Mouse (Mus musculus) limb, embryonic 10.5 days (tissue): ENCODE results near the gene Myt1l. TPM values are rescaled to one million over a fixed set of nuclear protein-coding genes. Genes with fewer than 3 reads are reported as not detected.

Source experiments
- DNase-seq: peaks from one replicate; pipeline ENCODE4 v3.0.0-alpha.2; 2017; ENCODE audit warnings: low spot score
- H3K27ac ChIP-seq: fragments of 300-500 bp; sonication (generic); 2 replicates; pipeline ENCODE4 v1.5.1; 2016; ENCODE audit warnings: mild to moderate bottlenecking
- H3K27me3 ChIP-seq: fragments of 300-500 bp; sonication (generic); 2 replicates; pipeline ENCODE4 v1.6.1; 2016; ENCODE audit warnings: low read depth, mild to moderate bottlenecking; ENCODE audit not compliant: poor library complexity, severe bottlenecking
- H3K36me3 ChIP-seq: fragments of 300-500 bp; sonication (generic); 2 replicates; pipeline ENCODE4 v1.6.1; 2016; ENCODE audit warnings: mild to moderate bottlenecking, moderate library complexity
- H3K4me1 ChIP-seq: fragments of 300-500 bp; sonication (generic); 2 replicates; pipeline ENCODE4 v1.6.1; 2016
- H3K4me3 ChIP-seq: fragments of 300-500 bp; sonication (generic); 2 replicates; pipeline ENCODE4 v1.5.1; 2016; ENCODE audit warnings: mild to moderate bottlenecking, moderate library complexity
- H3K9me3 ChIP-seq: fragments of 300-500 bp; sonication (generic); replicated peaks from 2 replicates; pipeline ENCODE4 v1.6.1; 2016; ENCODE audit warnings: mild to moderate bottlenecking
- WGBS: fragments of 180-500 bp; shearing (Covaris S2); methylation state at CpG from one replicate; pipeline ENCODE4 v1.1.7; 2016; 5-methylcytosine and 5-hydroxymethylcytosine counted together
- polyA plus RNA-seq: library from polyadenylated mRNA; unstranded; fragments of >200 nt; fragmentation: Nextera tagmentation; extraction: Ambion mirVana; gene quantifications from 2 replicates; pipeline ENCODE4 v1.2.1, GENCODE M21; 2016

Gene Myt1l
- polyA plus RNA-seq, 1 experiment from 2014 or later, result not detected

DNA sequence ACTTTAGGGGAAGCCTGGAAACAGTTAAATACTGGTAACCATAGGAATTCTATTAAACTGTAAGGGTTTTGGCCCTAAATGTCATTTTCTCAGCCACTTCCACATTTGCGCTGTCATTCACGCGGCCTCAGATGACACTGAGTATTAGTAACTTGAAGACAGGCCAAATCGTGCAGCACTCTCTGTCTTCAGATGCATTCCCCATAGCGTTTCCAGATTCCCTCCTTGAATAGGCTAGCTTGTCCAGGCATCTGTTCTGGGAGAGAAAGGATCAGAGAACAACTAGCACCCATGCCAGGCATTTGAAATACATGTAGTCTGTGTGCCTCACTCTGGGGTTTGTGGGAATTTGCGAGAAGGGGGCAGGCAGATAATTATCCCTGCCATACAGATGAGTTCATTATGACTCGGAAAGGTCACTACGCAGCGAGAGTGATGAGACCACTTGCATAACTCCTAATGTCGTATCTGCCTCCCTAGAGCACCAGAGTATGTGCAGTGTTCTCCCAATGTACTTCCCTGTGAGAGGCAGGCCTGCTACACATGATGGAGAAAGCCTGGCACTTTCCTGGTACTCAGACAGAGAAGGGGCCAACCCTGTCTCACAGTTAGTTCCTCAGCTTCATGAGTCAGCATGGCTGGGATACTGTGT lies 295.7 kb downstream of the Myt1l start:
- no peaks in the 10 kb centered on the region for H3K36me3 ChIP-seq
- no peak for DNase-seq
- no peak overlapping the region for H3K27ac ChIP-seq
- 0 out of 2 replicates have a peak, but pooled peaks cover 3% of the 10 kb centered on the region for H3K4me1 ChIP-seq
- H3K27me3 ChIP-seq, result no peaks in the 10 kb centered on the region
- WGBS, result 88% methylated on average over 10 of the region's 10 CpGs
- H3K4me3 ChIP-seq, result no peak overlapping the region
- no peaks in the 10 kb centered on the region for H3K9me3 ChIP-seq

DNA sequence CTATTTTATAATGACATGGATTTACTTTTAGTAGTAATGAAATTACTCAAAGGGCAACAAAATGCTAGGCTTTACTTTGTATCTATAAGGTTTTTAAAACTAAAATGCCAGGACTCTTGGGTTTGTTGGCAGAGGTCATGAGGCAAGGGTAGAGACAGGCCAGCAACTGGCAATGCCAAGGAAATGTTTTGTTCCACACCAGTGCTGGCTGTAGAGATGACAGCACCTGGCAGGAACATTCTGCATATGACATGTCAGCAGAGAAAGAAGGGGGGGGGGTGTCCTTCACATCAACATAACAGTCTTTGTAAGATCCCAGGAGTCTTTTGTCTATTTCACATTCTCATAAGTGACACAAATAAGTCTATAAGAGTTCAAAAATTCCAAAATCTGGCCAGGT lies 302.4 kb downstream of the Myt1l start:
- DNase-seq, result no peak
- Histone ChIP-seq H3K4me3 (no peak overlapping the region), H3K27me3 (no peaks in the 10 kb centered on the region), H3K4me1 (no peaks in the 10 kb centered on the region), H3K27ac (no peak overlapping the region), H3K9me3 (no peaks in the 10 kb centered on the region), H3K36me3 (no peaks in the 10 kb centered on the region)

DNA sequence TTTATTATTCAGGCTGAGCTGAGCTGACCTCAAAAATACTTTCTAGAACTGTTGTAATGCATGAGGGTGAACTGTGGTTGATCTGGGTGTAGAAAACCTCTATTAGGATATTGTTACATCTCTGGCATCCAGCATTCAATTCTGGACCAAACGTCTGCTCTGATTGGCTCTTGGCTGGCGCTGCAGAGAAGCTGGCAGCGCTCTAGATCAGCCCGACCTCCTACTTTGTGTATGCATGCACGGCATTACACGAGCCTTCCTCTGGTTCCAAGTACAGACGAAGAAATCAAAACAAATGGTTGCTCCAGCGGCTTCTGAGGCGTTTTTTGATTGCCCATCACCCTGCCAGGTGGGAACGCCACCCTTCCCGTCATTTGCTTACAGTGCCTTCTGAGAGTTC lies 303.2 kb downstream of the Myt1l start:
- 86% methylated on average over 11 of the region's 11 CpGs for WGBS
- peaks cover 3% of the 10 kb centered on the region for H3K4me1 ChIP-seq
- H3K9me3 ChIP-seq, result no peaks in the 10 kb centered on the region
- H3K36me3 ChIP-seq, result no peaks in the 10 kb centered on the region
- no peak for DNase-seq
- H3K4me3 ChIP-seq, result no peak overlapping the region
- no peak overlapping the region for H3K27ac ChIP-seq
- H3K27me3 ChIP-seq, result no peaks in the 10 kb centered on the region

DNA sequence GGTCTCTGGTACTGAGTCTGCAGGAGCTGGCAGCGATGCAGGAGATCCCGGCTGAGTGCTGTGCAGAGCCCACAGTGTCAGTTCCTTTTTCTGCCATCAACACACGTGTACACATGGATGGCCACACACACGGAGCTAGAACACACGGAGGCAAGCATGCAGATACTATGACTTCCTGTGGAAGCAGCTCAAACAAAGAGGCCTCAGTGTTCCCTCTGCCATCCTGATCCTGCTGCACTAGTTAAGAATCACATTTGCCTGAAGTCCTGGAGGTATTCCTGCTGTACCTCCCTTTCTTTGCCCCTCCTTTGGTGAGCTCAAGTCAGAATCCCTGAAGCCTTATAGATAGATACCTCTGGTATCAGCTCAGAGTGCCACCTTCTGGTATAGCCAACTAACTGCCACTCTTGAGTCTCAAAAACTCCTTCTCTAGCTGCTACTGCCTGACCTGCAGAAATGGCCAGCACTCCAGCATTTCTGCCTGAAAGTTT lies 309.2 kb downstream of the Myt1l start:
- no peak overlapping the region for H3K4me3 ChIP-seq
- WGBS, result 91% methylated on average over 5 of the region's 5 CpGs
- no peaks in the 10 kb centered on the region for H3K9me3 ChIP-seq
- peaks cover 7% of the 10 kb centered on the region for H3K4me1 ChIP-seq
- no peak for DNase-seq
- no peaks in the 10 kb centered on the region for H3K36me3 ChIP-seq
- no peaks in the 10 kb centered on the region for H3K27me3 ChIP-seq
- H3K27ac ChIP-seq, result no peak overlapping the region

DNA sequence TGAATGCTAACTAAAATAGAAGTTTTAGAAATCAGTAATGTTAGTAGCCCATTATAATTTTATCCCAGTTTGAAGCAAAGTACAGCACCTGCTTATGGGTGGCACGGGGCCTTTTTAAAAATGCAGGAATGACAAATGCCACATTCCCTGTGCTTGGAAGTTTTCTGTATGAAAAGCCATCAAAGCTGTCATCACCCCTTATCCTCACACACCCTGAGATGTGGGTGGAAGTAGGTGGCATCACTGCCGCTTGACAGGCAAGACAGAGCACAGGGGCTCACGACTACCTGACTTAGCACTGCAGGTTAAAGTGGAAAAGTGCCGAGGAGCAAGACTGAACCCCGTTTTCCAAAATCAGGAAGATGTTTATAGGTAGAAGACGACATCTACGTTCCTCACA lies 310.2 kb downstream of the Myt1l start:
- no peaks in the 10 kb centered on the region for H3K27me3 ChIP-seq
- DNase-seq, result no peak
- H3K36me3 ChIP-seq, result no peaks in the 10 kb centered on the region
- H3K27ac ChIP-seq, result no peak overlapping the region
- 88% methylated on average over 7 of the region's 7 CpGs for WGBS
- H3K9me3 ChIP-seq, result no peaks in the 10 kb centered on the region
- H3K4me1 ChIP-seq, result peaks cover 7% of the 10 kb centered on the region
- no peak overlapping the region for H3K4me3 ChIP-seq

DNA sequence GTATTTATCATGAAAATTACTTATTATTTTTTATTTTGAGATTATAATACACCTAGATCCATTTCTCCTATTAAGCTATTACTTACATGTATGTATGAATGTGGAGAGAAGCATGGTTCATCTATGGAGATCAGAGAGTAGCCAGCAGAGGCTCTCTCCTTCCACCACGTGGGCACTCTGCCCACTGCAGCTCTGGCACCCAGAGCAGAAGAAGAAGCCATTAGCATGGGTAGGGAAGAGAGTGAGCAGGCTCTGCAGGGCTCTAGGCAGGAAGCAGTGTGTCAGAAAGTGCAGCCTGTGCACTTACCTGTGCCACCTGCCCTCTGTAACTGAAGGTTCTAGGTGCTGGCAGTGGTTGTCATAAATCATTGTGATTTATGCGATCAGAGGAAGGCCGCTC lies 321.8 kb downstream of the Myt1l start:
- no peak overlapping the region for H3K27ac ChIP-seq
- H3K36me3 ChIP-seq, result no peaks in the 10 kb centered on the region
- H3K9me3 ChIP-seq, result no peaks in the 10 kb centered on the region
- no peaks in the 10 kb centered on the region for H3K4me1 ChIP-seq
- H3K27me3 ChIP-seq, result no peaks in the 10 kb centered on the region
- H3K4me3 ChIP-seq, result no peak overlapping the region
- DNase-seq, result no peak
- 84% methylated on average over 3 of the region's 3 CpGs for WGBS

DNA sequence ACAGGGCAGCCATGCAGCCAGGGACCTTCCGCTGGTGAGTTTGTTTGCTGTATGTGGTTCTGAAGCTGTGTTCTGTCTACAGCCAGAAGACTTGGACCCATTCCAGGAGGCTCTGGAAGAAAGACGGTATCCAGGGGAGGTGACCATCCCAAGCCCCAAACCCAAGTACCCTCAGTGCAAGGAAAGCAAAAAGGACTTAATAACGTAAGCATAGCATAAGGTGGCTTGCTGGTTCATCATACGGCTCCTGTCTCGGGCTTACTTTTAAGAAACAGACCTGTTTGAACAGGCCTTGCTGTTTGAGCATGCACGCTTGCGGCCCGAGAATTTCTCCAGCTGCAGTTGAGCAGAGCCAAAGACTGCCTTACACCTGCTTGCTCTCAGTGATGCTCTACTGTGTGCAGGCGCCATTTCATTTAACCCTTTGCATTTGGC lies 326.0 kb downstream of the Myt1l start:
- no peaks in the 10 kb centered on the region for H3K36me3 ChIP-seq
- WGBS, result 89% methylated on average over 9 of the region's 9 CpGs
- DNase-seq, result no peak
- no peaks in the 10 kb centered on the region for H3K27me3 ChIP-seq
- no peak overlapping the region for H3K4me3 ChIP-seq
- H3K4me1 ChIP-seq, result no peaks in the 10 kb centered on the region
- H3K9me3 ChIP-seq, result no peaks in the 10 kb centered on the region
- H3K27ac ChIP-seq, result no peak overlapping the region

DNA sequence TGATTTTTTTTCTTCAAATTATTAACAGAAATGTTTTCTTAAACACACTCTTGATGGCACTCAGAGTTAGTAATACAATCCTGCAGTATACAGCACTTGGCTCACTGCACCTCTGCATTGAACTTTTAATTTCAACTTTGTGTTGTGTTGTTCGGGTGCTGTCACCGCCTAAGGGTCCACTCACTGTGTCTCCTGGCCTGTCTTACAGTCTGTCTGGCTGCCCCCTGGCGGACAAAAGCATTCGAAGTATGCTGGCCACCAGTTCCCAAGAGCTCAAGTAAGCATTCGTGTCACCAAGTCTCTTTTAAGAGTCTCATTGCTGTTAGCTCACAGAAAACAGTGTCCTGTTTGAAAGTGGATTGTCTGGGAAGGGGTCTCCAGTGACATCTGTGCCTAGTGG lies 326.8 kb downstream of the Myt1l start:
- WGBS, result 33% methylated on average over 5 of the region's 5 CpGs
- DNase-seq, result peak; percentile 58
- H3K4me3 ChIP-seq, result no peak overlapping the region

DNA sequence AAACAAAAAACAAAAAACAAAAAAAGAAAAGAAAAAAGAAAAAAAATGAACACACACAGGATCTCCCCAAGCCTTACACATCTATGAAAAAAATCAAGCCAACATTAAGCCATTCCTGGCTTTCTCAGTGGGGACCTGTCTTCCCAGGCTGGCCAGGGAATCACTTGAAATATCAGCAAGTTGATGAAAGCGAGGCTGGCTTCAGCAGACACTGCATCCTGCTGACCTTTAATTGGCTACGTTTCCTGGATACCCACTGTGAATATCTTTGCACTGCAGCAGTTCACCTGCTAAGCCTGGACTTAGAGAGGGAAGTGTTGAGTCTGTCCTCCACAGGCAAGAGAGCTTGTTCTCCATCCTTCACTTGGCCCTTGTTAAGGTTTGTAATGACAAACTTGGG lies 332.8 kb downstream of the Myt1l start:
- H3K4me3 ChIP-seq, result no peak overlapping the region
- no peaks in the 10 kb centered on the region for H3K36me3 ChIP-seq
- no peaks in the 10 kb centered on the region for H3K9me3 ChIP-seq
- H3K27ac ChIP-seq, result no peak overlapping the region
- no peak for DNase-seq
- WGBS, result 46% methylated on average over 2 of the region's 2 CpGs
- H3K4me1 ChIP-seq, result no peaks in the 10 kb centered on the region
- H3K27me3 ChIP-seq, result no peaks in the 10 kb centered on the region

More for the DNA sequence above, 326.8 kb downstream of the Myt1l start:
- H3K9me3 ChIP-seq, result no peaks in the 10 kb centered on the region
- H3K27ac ChIP-seq, result no peak overlapping the region
- H3K36me3 ChIP-seq, result no peaks in the 10 kb centered on the region
- no peaks in the 10 kb centered on the region for H3K27me3 ChIP-seq
- H3K4me1 ChIP-seq, result no peaks in the 10 kb centered on the region

DNA sequence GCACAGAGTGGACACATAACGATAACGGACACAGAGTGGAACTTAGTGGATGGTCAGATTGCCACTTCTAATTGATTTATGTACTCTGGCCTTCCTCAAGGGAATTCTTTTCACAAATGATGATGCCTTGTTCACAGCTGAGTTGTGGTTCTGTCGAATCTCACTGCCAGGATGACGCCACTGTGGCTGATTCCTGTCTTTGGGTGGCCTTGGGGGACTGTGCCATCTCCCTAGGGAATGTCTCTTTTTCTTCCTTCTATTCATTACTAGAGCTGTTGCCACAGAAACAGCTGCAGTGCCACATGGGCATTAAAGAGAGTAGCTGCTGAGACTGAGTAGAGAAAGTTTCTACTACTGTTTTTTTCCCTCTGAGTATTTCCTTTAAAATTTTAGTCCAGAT lies 340.1 kb downstream of the Myt1l start:
- H3K9me3 ChIP-seq, result no peaks in the 10 kb centered on the region
- 87% methylated on average over 4 of the region's 4 CpGs for WGBS
- H3K4me1 ChIP-seq, result peaks cover 11% of the 10 kb centered on the region
- H3K36me3 ChIP-seq, result no peaks in the 10 kb centered on the region
- no peak for DNase-seq
- no peak overlapping the region for H3K27ac ChIP-seq
- H3K27me3 ChIP-seq, result no peaks in the 10 kb centered on the region
- no peak overlapping the region for H3K4me3 ChIP-seq

DNA sequence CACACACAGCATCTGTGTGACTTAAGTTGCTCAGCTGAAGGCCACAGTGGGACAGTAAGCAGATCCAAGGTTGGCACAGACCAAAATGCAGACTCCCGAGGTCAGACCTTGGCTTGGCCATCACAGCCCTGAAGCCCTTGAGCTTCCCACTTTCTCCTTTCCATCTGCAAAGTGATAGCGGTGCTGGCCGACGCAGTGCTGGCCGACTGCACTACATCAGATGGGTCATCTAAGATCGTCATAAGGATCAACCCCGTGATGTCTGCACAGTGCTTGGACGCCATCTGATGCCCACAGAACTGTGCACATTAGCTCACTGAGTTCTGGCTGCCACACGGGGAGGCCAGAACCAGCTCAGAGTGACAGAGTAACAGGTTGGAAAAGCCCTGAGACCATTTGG lies 340.6 kb downstream of the Myt1l start:
- peaks cover 11% of the 10 kb centered on the region for H3K4me1 ChIP-seq
- no peaks in the 10 kb centered on the region for H3K27me3 ChIP-seq
- H3K4me3 ChIP-seq, result no peak overlapping the region
- no peaks in the 10 kb centered on the region for H3K9me3 ChIP-seq
- no peaks in the 10 kb centered on the region for H3K36me3 ChIP-seq
- H3K27ac ChIP-seq, result no peak overlapping the region
- no peak for DNase-seq
- WGBS, result 88% methylated on average over 9 of the region's 9 CpGs

DNA sequence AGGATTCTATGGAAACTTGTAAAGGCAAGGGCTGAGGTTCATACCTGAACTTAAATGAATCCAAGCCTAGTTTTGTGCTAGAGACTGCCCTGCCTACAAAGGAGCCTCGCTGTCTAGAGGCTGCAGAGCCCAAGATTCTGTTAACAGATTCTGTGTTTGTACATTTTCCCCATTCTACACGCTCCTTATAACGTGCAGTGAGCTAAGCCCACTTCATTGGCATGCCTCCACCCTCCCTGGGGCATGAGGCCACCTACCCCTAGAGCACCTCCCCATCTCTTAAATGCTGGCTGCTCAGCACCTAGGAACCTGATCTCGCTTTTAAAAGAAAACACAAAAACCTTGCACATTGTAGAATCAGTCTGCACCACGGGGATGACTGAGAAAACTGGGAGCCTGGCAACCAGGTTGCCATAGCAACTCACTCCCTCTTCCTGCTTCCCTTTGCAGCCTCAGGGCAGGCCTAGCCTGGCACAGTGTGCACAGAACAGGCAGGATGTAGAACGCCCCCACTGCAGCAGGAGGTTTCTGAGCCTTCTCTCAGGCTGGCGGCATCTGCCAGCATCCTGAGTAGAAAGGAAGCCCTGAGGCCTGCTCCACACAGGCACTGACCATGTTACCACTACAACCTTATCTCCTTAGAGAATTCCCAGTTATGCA lies 344.1 kb downstream of the Myt1l start:
- peak overlapping the region; percentile 53; the same call in 1 of the 2 replicates for H3K27ac ChIP-seq

DNA sequence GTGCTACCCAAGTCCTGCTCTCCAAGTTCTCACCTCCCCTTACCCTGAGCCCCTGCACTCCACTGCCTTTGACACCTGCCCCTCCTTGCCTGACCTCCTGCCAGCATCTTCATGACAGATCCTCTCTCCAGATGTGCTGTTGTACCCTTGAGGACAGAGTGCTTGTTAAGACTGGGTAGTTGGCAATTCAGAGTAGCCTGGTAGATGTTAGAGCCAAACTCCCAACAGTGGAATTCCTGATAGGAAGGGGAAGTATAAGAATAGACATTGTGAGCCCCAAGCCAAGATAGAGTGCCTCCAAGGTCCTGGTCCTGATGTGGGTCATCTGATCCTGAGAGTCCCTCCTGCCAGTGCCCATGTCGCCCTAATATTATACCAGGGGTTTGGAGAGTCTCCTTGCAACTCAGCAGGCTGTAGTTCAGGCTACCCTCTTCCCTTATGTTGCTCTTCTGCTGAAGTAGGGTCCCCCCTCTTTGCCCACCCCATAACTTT lies 345.1 kb downstream of the Myt1l start:
- H3K27me3 ChIP-seq, result no peaks in the 10 kb centered on the region
- H3K4me1 ChIP-seq, result peaks cover 11% of the 10 kb centered on the region
- H3K27ac ChIP-seq, result no peak overlapping the region
- H3K36me3 ChIP-seq, result no peaks in the 10 kb centered on the region
- no peak overlapping the region for H3K4me3 ChIP-seq
- H3K9me3 ChIP-seq, result no peaks in the 10 kb centered on the region
- WGBS, result 65% methylated on average over 1 of the region's 1 CpGs
- no peak for DNase-seq

More for the DNA sequence above, 344.1 kb downstream of the Myt1l start:
- H3K27me3 ChIP-seq, result no peaks in the 10 kb centered on the region
- H3K4me1 ChIP-seq, result peaks cover 11% of the 10 kb centered on the region
- H3K9me3 ChIP-seq, result no peaks in the 10 kb centered on the region
- peak; percentile 62 for DNase-seq
- H3K36me3 ChIP-seq, result no peaks in the 10 kb centered on the region
- 52% methylated on average over 7 of the region's 7 CpGs for WGBS
- H3K4me3 ChIP-seq, result no peak overlapping the region
